Mouse (Mus musculus) Patski (cell line): ENCODE measurements around the gene Gm7579. TPM values are rescaled to one million over a fixed set of nuclear protein-coding genes. Genes with fewer than 3 reads are reported as not detected.
A peak's percentile ranks its signal among the peaks of the same experiment; 100 is the strongest.
"Not testable (repeated sequence)": the region's sequence is repeated elsewhere in the genome, so short reads cannot be mapped to it uniquely, and the experiment has no call there.

ENCODE experiments used
- ATAC-seq: fragments of 100-300 bp; one replicate; pipeline ENCODE4 v1.8.0; 2021
- CTCF ChIA-PET: fragments of 350-600 bp; sonication (Branson Sonifier 250); formaldehyde crosslinking; loops from one replicate; lab custom pipeline; 2022; ENCODE audit warnings: inconsistent platforms; lab: Charles Lee
- POLR2A ChIA-PET: fragments of 350-600 bp; sonication (Branson Sonifier 250); formaldehyde crosslinking; loops from one replicate; lab custom pipeline; 2022; ENCODE audit warnings: antibody characterized with exemption, inconsistent platforms; lab: Charles Lee
- DNase-seq: peaks from one replicate; pipeline ENCODE4 v3.0.0-alpha.2; 2011; ENCODE audit warnings: low read depth, low spot score
- H3K27me3 ChIP-seq: fragments of 371-371 bp; one replicate; pipeline ENCODE4 v1.5.1; 2021
- CTCF ChIP-seq: fragments of 100-300 bp; IDR thresholded peaks from one replicate; pipeline ENCODE4 v1.5.1; 2021
- in situ Hi-C: fragments of 300-500 bp; cut with MboI; formaldehyde crosslinking; loops from 3 replicates; pipeline ENCODE4 v1.11.1; 2018; ENCODE audit warnings: low pct_unique_long_range_greater_than_20kb, mixed read lengths
- polyA plus RNA-seq: library from polyadenylated mRNA; unstranded; gene quantifications from one replicate; pipeline ENCODE4 v1.2.3, GENCODE M21; 2021

The Gm7579 gene
- polyA plus RNA-seq, 1 experiment from 2014 or later, result not detected

- DNase-seq (no peak), ATAC-seq (no peak)
- ChIA-PET POLR2A (no interaction called here), CTCF (interaction anchor here (1.1 kb wide), 1 partner anchor 10 kb away, joined by 3 read pairs; no protein-coding TSS in a partner anchor)
- in situ Hi-C loops, result no loop called here
- H3K27me3 ChIP-seq, result no peaks in the 10 kb centered on the region
- no peak for TF ChIP-seq CTCF
These were observed 12.9 kb downstream of the Gm7579 start for GRCm38 (mm10) chr7:142224518-142224917.

DNA sequence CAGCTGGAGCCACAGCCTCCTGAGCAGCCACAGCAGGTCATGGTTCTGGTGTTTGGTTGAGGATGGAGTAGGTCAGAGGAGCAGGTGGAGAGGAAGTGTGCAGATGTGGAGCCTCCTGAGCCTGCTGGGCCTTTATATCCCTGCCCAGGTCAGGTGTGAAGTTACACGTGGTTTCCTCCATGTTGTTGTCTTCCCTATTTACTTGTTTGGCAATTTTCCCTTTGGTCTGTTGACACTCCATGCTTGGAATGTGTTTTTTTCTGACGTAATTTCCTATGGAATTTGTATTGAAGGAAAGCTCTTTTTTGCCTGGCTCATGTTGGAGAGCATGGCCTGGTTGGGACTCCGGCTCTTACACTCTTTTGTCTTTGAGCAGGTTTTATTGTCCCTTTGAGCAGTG is 18.2 kb downstream of the Gm7579 start, which contains the start of gene Krtap5-5:
TSS of gene Krtap5-5 (minus strand) at position 101 of the 400 bp plus-strand sequence.
- DNase-seq, H3K27me3 ChIP-seq, ATAC-seq, in situ Hi-C loops, CTCF ChIA-PET, POLR2A ChIA-PET: not testable (repeated sequence)

DNA sequence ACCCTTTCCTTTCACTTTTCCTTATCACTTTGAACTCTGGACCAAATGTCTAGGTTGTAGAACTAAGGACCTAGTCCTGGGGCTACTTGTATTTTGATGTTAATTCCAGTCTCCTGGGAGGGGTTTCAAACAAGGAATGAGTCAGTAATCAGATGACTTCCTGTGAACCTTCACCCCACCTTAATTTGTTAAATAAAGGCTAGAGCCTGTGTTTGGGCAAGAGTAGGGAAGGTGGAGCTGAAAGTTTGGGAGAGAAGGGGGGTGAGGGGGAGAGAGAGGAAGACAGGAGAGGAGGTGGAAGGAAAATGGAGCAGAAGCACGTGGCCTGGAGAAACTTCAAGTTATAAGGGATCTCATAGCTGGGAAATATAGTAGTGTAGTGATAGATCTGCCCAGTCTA is 19.9 kb downstream of the Gm7579 start:
- no peak for DNase-seq
- in situ Hi-C loops, result no loop called here
- no peaks in the 10 kb centered on the region for H3K27me3 ChIP-seq
- ATAC-seq, result no peak
- ChIA-PET POLR2A (no interaction called here), CTCF (no interaction called here)
- TF ChIP-seq CTCF, result no peak

GRCm38 (mm10) chr7:142240978-142241377 is 29.3 kb downstream of the Gm7579 start, which contains the start of gene Gm40460:
TSS of gene Gm40460 (minus strand) at chr7:142241078.
- ATAC-seq (no peak), DNase-seq (no peak)
- H3K27me3 ChIP-seq, result peaks cover 20% of the 10 kb centered on the region
- ChIA-PET CTCF (no interaction called here), POLR2A (no interaction called here)
- no peak for TF ChIP-seq CTCF
- in situ Hi-C loops, result no loop called here

DNA sequence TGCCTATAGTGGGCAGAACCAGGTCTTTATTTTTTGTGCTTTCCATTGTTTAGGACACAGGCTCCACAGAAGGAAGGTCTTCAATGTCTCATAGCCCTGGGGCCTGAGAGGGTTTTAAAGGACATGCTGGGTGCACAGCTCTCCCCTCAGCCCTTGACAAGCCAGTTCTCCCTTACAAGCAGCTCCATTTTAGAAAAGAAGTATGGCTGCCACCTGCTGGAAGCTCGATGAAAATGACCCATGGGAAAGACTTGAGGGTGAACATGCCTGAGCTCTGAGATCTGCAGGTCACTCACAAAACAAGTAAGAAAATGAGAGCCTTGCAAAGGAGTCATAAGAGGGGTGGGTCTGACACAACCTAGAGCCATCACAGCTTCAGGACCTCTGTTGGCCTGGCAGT is 38.2 kb downstream of the Gm7579 start:
- POLR2A ChIA-PET, result no interaction called here
- DNase-seq (no peak), ATAC-seq (no peak)
- peaks cover 9% of the 10 kb centered on the region for H3K27me3 ChIP-seq
- peak; percentile 54 for TF ChIP-seq CTCF
- CTCF ChIA-PET, result no interaction called here
- in situ Hi-C loops, result loop anchor here (5.0 kb wide), 1 partner anchor 103 kb away; no protein-coding TSS in a partner anchor

DNA sequence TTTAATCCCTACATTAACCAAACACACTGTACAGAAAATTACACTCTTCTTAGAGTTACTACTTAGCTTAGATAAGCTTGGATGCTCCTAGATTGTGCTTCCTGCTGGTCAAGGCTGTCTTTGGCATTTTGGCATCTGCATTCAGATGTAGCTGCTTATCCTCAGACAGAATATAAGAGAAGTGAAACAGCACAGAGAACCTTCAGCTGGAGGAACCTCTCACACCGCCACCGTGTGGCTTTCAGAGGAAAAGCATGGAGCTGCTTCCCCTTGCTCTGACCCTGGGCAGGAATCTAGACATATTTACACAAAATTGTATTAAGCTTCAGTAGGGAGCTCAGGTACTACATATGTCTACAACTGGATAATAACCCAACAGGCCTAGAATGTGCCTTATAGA is 43.9 kb downstream of the Gm7579 start:
- CTCF ChIA-PET, result interaction anchor here (1.1 to 2.1 kb wide), 4 partner anchors 18 to 29 kb away, joined by 3 to 8 read pairs (median 4); no protein-coding TSS in a partner anchor
- H3K27me3 ChIP-seq, result peaks cover 3% of the 10 kb centered on the region
- ATAC-seq (peak; percentile 57), DNase-seq (no peak)
- TF ChIP-seq CTCF, result peak; percentile 63
- POLR2A ChIA-PET, result no interaction called here
- in situ Hi-C loops, result no loop called here

GRCm38 (mm10) chr7:142258254-142258653 is 46.6 kb downstream of the Gm7579 start, which contains the start of gene Gm2431:
TSS of gene Gm2431 (minus strand) at chr7:142258354.
- ATAC-seq, H3K27me3 ChIP-seq, CTCF ChIA-PET, in situ Hi-C loops, DNase-seq, POLR2A ChIA-PET: not testable (repeated sequence)

Other genes starting within 250 kb of the Gm7579 start
- 35.2 TPM for gene Mob2, start 150.8 kb upstream of the Gm7579 start, polyA plus RNA-seq
- 15.2 TPM for gene Dusp8, start 116.0 kb upstream of the Gm7579 start, polyA plus RNA-seq
- not detected for gene Gm45618, start 91.1 kb upstream of the Gm7579 start, polyA plus RNA-seq
- gene Gm39115, start 75.8 kb upstream of the Gm7579 start, polyA plus RNA-seq, result not detected
- gene Gm45337, start 67.3 kb upstream of the Gm7579 start, polyA plus RNA-seq, result not detected
- gene Gm29735, start 54.7 kb upstream of the Gm7579 start, polyA plus RNA-seq, result not detected
- gene Gm4553, start 46.1 kb upstream of the Gm7579 start, polyA plus RNA-seq, result not detected
- gene Krtap5-2, start 35.9 kb upstream of the Gm7579 start, polyA plus RNA-seq, result not detected
- gene Gm10153, start 21.5 kb upstream of the Gm7579 start, polyA plus RNA-seq, result not detected
- gene Krtap5-3, start 10.5 kb upstream of the Gm7579 start, polyA plus RNA-seq, result not detected
- not detected for gene Krtap5-5, start 18.1 kb downstream of the Gm7579 start, polyA plus RNA-seq
- gene Gm40460, start 29.2 kb downstream of the Gm7579 start, polyA plus RNA-seq, result not detected
- gene Gm2431, start 46.5 kb downstream of the Gm7579 start, polyA plus RNA-seq, result not detected
- gene Gm4559, start 62.5 kb downstream of the Gm7579 start, polyA plus RNA-seq, result not detected
- not detected for gene Krtap5-1, start 85.3 kb downstream of the Gm7579 start, polyA plus RNA-seq
- gene Krtap5-4, start 91.7 kb downstream of the Gm7579 start, polyA plus RNA-seq, result not detected
- gene Ifitm10, start 161.9 kb downstream of the Gm7579 start, polyA plus RNA-seq, result 325 TPM
- gene Gm49369, start 170.8 kb downstream of the Gm7579 start, polyA plus RNA-seq, result 1,155 TPM
- gene Ctsd, start 176.2 kb downstream of the Gm7579 start, polyA plus RNA-seq, result 3,389 TPM
- 11.5 TPM for gene Syt8, start 223.0 kb downstream of the Gm7579 start, polyA plus RNA-seq
- 1.5 TPM for gene Tnni2, start 229.9 kb downstream of the Gm7579 start, polyA plus RNA-seq
- gene Lsp1, start 248.9 kb downstream of the Gm7579 start, polyA plus RNA-seq, result 15.5 TPM